Mouse (Mus musculus) megakaryocyte progenitor cell, adult 5-6 weeks (primary cell): Measurements from ENCODE around the gene Rdh7. TPM values are rescaled to one million over a fixed set of nuclear protein-coding genes. Genes with fewer than 3 reads are reported as not detected.
"Not testable (repeated sequence)": the region's sequence is repeated elsewhere in the genome, so short reads cannot be mapped to it uniquely, and the experiment has no call there.

Source experiments
- ATAC-seq: replicated peaks from 2 replicates; pipeline ENCODE4 v1.8.0; 2016; ENCODE audit warnings: mild to moderate bottlenecking, moderate TSS enrichment, inconsistent platforms; ENCODE audit not compliant: poor library complexity
- total RNA-seq, 2 experiments: library from RNA; stranded (forward) in 1 of 2; stranded (reverse) in 1 of 2; fragments of 157-497, 149-512 nt in 1 of 2; fragments of 200-1000 nt in 1 of 2; gene quantifications; 2 replicates each; pipeline versions ENCODE4 v1.2.3 to v1.2.4; 2015 to 2017

Gene Rdh7
- total RNA-seq, 2 experiments from 2014 or later, result not detected

DNA sequence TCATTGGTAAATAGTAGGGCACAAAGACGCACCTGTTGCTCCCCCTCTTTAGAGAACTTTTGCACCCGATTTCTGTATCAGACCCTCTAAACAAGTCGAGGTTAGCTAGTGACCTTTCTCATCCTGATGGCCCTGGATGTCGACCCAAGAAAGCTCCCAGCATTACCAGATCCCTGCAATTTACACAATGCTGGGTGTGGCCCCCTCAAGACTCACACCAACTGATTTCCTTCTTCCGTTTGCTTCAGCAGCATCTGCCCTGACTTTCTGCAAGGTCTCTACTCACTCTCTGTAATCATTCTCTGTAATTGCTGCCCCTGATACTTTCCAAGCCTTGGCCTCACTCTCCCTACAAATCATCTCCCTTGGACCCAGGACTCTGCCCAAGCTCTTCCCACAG, 8.1 kb upstream of the Rdh7 start:
- no peak for ATAC-seq

DNA sequence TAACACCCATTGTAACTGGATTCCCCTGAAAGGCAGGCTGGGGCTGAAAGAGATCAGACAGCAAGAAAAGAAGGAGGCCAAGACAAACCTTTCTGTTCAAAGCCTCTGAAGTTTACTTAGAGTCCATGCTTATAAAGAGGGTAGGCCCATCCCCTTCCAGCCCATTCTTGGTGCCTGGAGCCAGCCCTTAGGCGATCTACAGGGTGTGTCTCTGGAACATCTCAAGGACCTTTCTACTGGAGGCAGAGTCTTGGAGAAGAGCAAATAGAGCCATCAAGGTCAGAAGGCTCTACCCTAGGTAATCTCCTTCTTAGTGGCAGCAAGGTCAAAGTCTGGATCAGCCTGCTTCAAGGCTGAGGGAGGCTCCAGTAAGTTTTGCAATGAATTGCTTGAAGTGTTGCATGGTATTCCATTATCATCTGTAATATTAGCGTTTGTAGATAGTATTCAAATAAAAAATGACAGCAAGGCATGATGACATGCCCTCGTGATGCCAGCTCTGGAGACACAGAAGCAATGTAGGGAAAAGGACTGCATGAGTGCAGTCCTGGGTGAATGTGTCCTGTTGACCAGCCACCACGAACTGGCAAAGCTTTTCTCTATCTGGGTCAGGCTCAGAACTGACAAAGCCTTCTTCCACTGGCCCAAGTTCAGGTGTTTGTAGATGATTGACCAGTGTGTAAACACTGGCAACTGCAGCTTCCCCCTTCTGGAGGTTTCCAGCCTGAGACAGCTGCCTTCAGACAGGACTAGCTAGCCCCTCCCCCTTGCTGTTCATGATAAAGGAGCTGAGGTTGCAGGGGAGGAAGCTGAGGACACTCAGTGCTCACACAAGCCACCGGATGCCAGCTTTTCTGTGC, 4.8 kb upstream of the Rdh7 start:
- peak; percentile 87 for ATAC-seq

DNA sequence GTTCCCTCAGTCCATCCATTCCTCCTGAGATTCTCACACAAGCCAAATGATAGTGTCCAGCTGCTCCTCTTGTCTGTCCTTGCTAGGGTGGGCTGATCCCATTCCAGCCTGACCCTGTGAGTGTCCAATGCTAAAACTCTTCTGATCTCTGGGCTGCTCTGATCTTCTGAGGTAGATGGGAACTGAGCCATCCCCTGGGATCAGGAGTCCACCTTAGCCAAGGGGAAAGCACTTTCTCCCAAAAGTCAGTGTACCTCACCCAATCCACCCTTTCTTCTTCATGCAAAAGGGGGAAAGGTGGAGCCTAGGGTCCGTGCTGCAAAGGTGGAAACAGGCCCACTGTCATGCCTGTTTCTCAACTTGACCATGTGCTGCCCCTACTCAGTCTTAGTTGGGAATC, 2.9 kb upstream of the Rdh7 start:
- ATAC-seq, result no peak

DNA sequence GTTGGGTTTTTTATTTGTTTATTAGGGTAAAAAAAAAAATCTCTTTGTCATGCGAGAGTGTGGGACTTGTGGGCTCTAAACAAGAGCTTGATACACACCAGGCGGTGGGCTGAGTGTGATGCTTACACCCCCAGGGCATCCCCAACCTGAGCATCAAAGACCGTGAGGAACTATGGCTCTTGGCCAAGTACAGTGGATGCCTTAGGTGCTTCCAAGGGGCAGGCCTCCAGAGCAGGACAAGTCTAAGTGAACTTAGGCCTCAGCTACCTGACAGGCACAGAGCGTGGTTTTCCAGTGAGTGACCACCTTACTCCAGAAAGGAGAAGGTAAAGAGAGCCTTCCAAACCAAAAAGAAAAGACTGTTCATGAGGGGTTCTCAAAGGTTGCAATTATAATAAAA, 1.6 kb downstream of the Rdh7 start:
- no peak for ATAC-seq

DNA sequence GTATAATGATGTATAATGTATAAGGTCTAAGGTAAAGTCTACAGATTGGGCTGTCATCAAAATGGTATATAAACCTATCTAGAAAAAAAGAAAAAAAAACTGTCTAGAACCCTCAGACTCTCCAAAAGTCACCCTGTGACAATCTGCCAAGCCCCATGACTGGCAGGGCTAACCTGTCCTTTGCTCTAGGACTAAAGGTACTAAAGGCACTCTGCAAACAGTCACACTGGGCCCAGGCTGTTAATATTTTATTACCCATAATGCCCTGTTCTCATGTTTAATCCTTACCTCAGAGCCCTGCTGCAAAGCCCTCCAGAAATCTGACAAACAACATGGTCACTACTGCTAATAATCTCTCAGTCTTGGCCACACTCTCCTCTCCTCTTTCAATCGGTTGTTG, 2.1 kb downstream of the Rdh7 start:
- no peak for ATAC-seq

DNA sequence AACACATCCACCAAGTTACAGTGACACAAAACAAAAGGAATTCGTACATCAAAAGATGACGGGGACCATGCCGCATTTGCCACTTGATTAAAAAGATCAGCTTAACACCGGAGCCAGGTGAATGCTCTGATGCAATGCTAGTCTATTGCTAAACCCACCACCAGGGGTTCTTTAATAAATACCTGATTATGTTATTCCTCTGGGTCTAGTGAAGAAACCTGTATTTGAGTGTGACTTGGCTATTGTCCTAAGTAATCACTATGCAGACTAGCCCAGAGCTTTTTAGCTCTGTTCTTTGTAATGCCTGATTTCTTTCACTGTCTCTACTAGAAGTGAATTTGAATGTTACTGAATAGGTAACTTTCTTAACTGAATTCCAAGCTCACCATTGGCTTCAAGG, 7.6 kb downstream of the Rdh7 start:
- no peak for ATAC-seq

DNA sequence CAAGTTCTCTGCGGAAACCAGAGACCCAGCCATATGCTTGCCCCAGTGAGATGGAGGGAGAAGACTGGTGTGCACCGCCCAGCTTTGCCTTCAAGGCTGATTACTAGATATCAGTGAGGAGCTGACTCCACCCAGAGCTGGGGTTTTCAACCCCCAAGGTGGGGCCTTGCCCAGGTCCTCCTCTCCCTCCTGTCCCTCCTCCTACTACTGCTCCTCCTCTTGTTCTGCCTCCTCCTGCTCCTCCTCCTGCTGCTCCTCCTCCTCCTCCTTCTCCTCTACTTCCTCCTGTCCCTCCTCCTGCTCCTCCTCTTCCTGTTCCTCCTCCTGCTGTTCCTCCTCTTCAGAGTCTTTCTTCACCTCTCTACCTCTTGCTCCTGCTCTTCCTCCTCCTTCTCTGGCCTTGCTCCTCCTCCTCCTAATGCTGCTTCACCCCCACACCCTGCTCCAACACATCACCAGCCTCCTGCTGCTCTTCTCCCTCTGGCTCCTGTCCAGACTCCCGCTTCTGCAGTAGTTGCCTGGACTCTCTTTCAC, 9.4 kb downstream of the Rdh7 start:
- peak; percentile 61 for ATAC-seq

DNA sequence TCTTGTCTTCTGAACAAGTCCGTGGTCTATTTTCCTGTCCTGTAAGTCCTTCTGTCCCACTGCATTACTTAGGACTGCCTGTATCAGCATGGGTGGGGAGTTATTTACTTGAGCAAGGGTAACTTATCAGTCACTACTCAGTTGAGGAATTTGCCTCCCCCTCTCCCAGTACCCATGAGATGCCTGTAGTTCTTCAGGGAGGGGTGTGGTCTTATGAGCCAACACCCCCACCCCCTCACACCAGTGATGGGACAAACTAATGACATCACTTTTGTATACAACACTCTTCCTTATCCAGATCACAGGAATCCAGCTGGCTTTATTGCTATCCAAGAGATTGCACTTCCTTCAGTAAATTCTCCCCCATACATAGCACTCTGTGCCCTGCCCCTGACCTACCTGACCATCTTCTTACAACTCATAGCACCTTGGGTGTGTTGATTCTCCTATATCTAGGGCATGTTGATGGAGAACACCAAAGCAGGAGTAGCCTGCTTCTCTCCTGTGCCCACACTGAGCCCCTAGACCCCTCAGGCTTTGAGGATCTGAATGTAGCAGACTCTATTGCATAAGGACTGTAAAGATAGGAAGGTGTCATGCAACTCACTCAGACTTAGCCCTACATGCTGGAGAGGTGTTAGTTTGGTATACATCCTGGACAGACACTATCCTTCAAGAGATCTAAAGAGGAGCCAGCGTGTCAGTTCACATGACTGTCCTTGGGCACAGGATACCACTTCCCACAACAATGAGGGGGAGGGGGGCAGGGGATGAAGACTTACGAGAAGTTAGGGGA, 10.2 kb downstream of the Rdh7 start:
- no peak for ATAC-seq

DNA sequence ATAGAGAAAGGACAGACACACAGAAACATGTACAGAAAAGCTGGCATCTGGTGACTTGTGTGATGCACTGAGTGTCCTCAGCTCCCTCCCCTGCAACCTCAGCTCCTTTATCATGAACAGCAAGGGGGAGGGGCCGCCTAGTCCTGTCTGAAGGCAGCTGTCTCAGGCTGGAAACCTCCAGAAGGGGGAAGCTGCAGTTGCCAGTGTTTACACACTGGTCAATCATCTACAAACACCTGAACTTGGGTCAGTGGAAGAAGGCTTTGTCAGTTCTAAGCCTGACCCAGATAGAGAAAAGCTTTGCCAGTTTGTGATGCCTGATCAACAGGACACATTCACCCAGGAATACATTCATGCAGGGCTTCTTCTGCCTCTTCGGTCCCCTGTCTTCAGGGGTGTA, 10.9 kb downstream of the Rdh7 start:
- 0 out of 2 replicates have a peak, but pooled peaks have one; percentile 29 for ATAC-seq

DNA sequence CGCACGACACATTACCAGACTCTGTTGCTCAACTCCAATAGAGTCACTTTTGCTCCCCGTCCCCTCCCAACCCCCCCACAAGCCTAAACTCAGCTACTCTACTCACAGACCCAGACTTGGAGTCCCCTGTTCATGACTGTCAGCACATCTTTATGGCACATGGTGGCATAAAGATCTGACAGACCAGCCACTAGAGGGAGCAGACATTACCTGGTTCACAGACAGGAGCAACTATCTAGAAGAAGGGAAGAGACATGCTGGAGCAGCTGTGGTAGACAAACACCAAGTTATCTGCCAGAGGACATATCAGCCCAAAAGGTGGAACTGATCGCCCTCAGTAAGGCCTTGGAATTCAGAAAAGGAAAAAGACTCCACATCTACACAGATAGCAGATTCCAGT, 16.1 kb downstream of the Rdh7 start:
- ATAC-seq, result no peak; the same call in 1 of the 2 replicates

DNA sequence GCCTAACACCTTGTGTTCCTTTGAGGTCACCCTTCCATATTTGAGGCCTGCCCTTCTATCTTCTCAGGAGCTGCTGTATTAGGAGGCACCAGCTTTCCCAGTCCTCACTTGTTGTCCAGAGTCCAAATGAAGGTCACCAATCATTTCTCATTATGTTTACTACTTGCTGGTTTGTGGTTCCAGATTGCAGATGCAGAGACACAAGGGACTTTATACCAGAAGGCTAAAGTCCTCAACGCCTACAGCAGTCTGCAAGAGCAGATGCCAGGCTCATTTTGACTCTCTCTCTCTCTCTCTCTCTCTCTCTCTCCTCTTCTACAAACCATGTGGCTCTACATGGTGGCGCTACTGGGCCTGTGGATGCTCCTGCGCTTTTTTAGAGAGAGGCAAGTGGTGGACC, 22.4 kb downstream of the Rdh7 start, which contains the start of gene Rdh16f2:
TSS of gene Rdh16f2 (plus strand) at position 243 of the 400 bp plus-strand sequence.
- no peak for ATAC-seq

DNA sequence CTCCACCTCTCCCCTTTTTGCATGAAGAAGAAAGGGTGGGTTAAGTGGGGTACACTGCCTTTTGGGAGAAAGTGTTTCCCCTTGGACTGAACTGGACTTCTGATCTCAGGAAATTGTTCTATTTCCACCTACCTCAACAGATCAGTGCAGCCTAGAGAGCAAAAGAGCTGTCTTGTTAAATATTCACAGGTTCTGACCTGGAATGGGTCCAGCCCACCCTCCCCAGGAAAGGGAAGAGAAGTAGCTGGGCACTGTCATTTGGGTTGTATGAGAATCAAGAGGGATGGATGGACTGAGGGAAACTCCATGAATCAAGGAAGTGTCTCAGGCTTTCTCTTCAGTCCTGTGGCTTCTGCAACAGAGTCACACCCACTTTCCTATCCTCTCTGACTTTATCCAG, 23.7 kb downstream of the Rdh7 start:
- ATAC-seq, result no peak

DNA sequence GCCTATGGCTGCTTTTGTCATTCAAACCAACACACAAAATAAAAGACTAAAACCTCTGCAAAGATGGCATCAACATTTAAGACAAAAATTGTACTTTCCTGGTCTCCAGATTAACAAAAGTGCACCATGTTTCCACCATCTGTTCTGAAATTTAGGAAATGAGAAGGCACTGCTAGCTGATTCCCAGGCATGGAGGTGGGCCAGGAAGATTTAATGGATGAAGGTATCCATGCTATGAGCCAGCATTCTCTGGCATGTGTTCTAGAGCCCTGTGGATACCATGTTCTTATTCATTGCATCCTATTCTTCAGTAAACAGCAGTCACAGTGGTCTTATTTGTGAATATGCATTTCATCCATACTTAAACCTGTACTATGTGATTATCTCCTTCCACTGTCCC, 32.2 kb downstream of the Rdh7 start:
- no peak for ATAC-seq

DNA sequence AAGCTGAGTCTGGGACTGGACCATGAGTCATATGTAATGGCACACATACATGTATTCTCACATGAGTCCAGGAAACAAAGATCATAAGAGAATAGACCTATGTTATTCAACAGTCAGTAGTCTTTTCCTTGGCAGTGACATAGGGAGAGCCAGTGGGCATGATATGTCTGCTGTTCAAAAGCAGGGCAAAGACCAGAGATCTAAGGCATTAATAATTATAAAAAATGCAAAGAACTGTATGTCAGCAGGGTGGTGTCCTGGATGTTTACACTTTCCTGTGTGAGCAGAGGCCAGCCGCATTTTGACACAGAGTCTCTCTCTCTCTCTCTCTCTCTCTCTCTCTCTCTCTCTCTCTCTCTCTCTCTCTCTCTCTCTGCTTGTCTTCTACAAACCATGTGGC, 39.0 kb downstream of the Rdh7 start, which contains the start of gene Rdh19:
TSS of gene Rdh19 (plus strand) at position 301 of the 400 bp plus-strand sequence.
- ATAC-seq, result no peak

DNA sequence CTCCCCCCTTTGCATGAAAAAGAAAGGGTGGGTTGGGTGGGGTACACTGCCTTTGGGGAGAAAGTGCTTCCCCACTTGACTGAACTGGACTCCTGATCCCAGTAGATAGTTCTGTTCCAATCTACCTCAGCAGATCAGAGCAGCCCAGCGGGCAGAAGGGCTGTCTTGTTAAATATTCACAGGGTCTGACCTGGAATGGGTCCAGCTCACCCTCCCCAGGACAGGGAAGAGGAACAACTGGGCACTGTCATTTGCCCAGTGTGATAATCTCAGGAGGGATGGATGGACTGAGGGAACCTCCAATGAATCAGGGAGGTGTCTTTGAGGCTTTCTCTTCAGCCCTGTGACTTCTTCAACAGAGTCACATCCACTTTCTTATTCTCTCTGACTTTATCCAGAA, 40.5 kb downstream of the Rdh7 start:
- no peak for ATAC-seq

DNA sequence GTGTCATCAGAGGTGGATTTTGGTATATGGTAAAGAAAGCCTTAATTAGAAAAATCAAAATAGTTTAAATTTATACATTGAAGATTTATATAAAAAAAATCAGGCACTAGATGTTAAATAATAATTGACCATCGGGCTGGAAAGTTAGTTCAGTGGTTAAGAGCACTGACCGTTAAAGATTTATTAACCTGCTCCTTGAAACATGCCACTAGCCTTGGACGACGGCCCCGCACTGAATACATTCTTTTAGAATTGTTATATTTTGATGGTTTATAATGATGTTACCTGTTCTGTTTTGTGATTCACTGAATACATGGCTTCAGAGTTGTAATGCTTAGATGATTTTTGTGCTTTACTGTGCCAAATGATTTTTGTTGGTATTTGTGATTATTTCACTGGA, 42.7 kb downstream of the Rdh7 start:
- not testable (repeated sequence) for ATAC-seq

DNA sequence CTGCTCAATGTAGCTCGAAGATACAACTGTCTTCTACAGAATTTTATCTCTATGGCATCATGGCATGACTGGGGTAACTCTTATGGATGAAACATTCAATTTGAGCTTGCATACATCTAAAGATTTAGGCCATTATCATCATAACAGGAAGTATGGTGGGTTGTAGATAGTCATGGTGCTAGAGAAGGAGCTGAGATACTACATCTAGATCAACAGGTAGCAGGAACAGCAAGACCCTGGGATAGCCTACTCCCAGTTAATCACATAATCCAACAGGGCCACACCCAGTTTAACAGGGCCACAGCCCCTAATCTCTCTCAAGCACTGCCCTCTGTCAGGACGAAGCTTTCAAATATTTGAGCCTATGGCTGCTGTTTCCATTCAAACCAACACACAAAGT, 47.8 kb downstream of the Rdh7 start:
- no peak for ATAC-seq

DNA sequence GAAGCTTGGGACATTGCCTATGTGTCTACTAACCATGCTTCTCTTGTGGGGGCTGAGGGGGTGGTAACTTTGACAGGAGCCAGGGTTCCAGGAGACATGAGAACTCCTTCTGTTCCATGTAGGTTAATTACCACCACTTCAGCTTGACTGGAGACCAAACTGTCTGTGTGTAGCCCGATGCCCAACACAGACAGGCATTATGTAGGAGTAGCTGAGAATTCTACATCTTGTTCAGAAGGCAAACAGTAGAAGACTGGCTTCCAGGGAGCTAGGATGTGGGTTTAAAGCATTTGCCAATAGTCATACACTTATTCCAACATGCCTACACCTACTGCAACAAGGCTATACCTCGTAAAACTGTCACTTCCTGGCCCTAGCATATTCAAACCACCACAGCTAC, 50.1 kb downstream of the Rdh7 start:
- no peak for ATAC-seq

DNA sequence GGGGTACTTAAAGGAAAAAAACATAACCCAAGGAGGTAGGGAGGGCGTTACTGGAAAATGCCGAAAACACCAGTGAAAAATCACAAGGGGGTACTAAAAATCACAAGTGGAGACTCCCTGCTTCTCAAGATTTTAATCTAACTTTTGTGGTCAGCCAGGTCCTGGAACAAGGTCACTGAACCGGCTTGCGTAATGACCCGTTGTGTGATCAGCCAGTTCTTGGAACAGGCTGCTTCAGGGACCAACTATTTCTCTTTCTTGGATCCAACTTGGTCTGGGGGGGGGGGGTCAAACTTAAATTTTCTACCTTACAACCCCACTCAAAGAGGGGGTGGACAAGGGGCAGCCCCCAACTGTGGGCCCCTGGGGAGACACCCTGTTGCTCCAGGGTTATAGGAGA, 50.8 kb downstream of the Rdh7 start:
- ATAC-seq, result not testable (repeated sequence)

DNA sequence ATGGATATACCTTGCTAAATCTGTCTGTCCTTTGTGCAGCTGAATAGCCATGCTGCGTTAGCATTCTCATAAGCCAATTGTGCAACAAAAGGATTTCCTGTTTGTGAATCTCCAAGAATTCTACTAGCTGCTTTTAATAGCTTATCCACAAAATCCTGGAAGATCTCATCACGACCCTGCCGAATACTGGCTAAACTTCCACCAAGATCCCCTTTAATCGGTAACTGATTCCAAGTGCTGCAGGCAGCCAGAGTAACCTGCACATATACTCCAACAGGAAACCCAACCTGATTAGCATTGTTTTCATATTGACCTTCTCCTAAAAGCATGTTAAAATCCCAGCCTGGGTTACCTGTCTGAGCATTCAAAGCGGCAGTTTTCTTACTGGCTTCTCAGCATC, 53.3 kb downstream of the Rdh7 start:
- no peak for ATAC-seq

DNA sequence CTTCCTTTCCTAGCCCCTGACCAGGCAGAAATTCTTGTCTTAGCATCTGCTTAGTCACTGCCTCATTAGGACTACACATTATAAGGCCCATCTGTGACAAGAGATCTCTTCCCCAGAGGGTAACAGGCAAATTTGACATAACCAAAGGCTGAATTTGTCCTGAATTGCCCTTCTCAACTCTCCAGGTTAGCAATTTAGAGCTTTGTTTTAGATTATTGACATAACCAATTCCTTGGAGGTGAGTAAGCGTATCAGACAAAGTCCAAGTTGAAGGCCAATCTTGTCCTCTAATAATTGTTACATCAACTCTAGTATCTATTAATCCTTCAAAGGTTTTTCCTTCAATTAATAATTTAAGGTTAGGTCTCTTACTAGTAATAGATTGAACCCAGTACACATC, 54.4 kb downstream of the Rdh7 start:
- not testable (repeated sequence) for ATAC-seq
